Mouse (Mus musculus): Measurements from ENCODE around the gene Zfp280b.
A peak's percentile ranks its signal among the peaks of the same experiment; 100 is the strongest.
"Not testable (repeated sequence)": the region's sequence is repeated elsewhere in the genome, so short reads cannot be mapped to it uniquely, and the experiment has no call there.

Gene Zfp280b

DNA sequence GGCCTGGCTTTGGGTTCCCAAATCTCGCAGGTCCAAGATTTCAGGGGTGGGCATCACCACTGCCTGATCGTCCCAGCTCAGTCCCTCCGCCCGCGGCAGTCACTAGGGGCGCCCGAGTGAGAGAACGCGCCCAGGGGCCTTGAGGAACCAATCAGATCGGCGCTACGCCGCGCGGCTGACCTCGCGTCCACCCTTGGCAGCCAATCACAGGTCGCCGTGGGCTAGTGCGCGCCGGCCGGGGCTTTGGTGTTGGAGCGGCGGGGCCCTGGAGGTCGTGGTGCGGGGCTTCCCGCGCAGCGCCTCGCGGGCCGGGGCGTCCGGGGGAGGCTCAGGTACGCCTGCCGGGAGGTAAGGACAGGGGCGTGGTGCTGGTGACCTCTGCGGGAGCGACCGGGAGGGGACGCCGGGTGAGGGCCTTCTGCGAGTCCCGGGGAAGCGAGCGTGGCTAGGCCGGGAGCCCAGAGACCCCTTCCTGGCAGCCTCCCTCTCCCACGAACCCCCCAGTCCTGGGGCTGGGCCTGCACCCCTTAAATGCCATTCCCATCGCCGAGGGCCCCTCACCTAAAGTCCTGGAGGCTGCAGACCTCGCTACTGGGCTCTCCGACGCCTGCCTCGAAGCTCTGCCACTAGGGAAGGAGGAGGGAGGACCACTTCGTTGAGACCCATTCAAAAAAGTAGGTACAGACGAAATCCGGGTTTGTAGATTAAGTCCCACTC is at the start of gene Zfp280b:
Gene Zfp280b, plus strand, starts transcription at position 249 of the 717 bp plus-strand sequence.
- peak; percentile 87 for DNase-seq (ENCODE audit: low read depth)

GRCm38 (mm10) chr10:75990430-75991042 is 41.9 kb upstream of the Zfp280b start:
- DNase-seq (ENCODE audit: low read depth), result no peak

GRCm38 (mm10) chr10:75993616-75994240 is 38.7 kb upstream of the Zfp280b start:
- DNase-seq (ENCODE audit: low read depth), result no peak

GRCm38 (mm10) chr10:75994531-75995210 is 37.8 kb upstream of the Zfp280b start:
- not testable (repeated sequence) for DNase-seq (ENCODE audit: low read depth)

DNA sequence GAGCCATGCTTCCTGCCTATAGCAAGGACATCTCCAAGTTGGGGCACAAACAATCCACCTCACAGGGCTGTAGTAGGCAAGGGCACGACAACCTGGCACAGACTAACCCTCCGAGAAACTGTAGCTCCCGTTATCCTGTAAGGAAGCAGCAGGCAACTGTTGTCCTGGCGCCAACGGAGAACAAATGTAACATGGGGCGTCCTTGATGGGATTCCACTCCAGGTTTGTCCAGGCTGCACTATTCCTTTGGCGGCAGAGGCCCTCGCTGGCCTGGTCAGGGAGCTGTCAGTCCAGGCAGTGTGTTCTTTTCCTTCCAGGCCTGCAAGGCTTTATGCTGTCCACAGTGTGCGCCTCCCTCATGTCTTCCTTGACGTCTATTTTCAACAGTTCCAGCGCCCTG is 37.0 kb upstream of the Zfp280b start:
- DNase-seq (ENCODE audit: low read depth), result no peak

GRCm38 (mm10) chr10:75996315-75996714 is 36.1 kb upstream of the Zfp280b start:
- DNase-seq (ENCODE audit: low read depth), result no peak

DNA sequence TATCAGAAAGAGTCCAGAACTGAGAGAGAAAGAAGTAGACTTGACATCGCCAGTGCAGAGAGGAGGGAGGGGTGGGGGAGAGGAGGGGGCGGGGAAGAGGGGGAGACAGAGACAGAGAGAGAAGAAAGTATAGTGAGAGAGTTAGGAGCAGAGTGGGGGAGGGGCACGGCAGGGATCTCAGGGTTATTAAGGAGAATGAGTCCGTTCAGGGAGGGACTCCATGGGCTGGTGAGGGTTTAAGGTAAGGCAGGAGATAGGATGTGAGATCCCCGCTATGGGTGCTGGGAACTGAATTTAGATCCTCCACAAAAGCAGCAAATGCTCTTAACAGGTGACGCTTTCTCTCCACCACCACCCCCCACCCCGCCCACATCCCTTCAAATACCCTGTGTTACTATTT is 31.3 kb upstream of the Zfp280b start:
- DNase-seq (ENCODE audit: low read depth), result no peak

DNA sequence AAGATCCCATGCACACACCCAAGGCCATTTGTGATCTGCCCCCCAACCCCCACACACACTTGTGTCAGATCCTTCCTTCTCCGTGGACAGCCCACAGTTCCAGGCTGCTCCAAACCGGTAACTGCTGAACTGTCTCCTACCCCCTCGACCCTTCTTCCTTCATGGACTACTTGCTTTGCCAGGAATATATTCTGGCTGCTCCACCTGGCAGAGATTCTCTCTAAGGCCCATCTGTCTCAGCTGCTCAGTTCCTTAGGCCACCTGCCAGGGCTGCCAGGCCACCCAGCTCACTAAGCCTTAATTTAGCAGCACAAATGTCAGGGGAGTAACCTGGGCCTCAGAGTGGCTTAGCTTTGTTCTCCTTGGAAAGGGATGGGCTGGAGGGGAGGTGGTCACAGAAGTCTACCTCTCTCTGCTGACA is 30.3 kb upstream of the Zfp280b start:
- DNase-seq (ENCODE audit: low read depth), result no peak

- DNase-seq (ENCODE audit: low read depth), result no peak
Observed at GRCm38 (mm10) chr10:76002615-76003014, 29.8 kb upstream of the Zfp280b start.

GRCm38 (mm10) chr10:76003221-76003620 is 29.2 kb upstream of the Zfp280b start:
- no peak for DNase-seq (ENCODE audit: low read depth)

- no peak for DNase-seq (ENCODE audit: low read depth)
Observed at GRCm38 (mm10) chr10:76006385-76006784, 26.1 kb upstream of the Zfp280b start.

DNA sequence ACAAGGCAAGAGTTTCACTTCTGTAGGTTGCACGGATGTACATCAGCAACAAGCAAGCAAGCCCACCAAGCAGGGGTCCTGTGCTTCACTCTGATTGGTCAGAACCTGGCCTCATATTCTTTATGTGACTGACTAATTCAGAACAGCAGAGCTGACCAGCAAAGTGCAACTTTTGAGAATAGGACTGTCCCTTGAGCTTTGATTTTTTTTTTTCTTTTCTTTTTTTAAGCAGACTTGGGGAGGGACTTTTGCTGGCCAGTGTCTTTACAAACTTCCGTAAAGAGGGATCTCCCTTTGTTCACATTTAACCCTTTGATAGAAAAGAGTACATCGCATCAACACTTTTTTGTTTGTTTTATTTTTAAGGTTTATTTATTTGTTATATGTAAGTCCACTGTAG is 22.6 kb upstream of the Zfp280b start:
- no peak for DNase-seq (ENCODE audit: low read depth)

DNA sequence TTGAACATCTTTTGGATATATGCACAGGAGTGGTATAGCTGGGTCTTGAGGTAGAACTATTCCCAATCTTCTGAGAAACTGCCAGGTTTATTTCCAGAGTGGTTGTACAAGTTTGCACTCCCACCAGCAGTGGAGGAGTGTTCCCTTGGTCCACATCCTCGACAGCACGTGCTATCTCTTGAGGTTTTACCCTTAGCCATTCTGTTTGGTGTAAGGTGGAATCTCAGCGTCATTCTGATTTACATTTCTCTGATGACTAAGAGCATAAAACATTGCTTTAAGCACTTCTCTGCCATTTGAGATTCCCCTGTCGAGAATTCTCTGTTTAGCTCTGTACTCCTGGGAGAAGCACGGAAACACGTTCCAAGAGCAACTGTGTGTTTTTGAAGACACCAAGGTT is 19.5 kb upstream of the Zfp280b start:
- DNase-seq (ENCODE audit: low read depth), result no peak

- DNase-seq (ENCODE audit: low read depth), result no peak
Observed at GRCm38 (mm10) chr10:76016886-76017285, 15.6 kb upstream of the Zfp280b start.

GRCm38 (mm10) chr10:76021728-76022127 is 10.7 kb upstream of the Zfp280b start:
- DNase-seq (ENCODE audit: low read depth), result no peak

- no peak for DNase-seq (ENCODE audit: low read depth)
Observed at GRCm38 (mm10) chr10:76023921-76024320, 8.5 kb upstream of the Zfp280b start.

- no peak for DNase-seq (ENCODE audit: low read depth)
Observed at GRCm38 (mm10) chr10:76025470-76026190, 6.8 kb upstream of the Zfp280b start.

DNA sequence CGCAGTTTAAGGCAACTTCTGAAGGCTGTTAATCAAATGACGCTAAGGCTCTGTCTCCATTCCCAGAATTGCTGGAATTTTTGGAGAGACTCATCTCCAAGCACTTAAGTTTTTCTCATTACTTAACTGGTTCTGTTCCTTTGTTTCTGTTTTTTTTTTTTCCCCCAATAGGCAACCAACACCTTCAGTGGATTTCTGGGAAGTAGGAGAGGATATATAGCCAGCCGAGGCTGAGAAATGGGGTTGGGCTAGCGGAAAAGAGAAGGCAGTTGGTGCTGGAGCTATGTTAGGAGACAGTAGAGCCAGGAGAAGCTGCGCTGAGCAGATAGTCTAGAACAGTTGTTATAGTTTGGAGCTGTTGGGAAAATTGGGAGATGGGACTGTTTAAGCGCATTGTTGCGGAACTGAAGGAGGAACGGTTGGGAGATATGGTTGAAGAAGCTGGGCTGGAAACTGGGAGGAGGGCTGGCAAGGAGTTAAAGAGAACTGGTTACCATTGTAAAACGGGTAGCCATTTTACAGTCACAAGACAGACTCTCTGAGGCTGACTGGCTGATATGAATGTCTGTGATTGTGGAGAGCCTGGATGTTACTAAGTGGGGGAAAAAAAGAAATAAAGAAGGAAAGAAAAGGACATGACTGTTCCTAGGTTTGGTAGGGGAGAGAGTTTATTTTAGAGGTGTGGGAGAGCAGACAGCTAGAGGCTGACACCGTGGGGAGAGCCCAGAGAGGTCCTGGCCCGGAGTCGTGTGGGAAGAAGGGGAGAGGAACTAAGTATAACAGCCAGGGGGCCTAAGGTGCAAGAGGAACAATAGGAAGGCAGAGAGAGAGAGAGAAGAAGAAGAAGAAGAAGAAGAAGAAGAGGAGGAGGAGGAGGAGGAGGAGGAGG is 5.1 kb upstream of the Zfp280b start:
- no peak for DNase-seq (ENCODE audit: low read depth)

DNA sequence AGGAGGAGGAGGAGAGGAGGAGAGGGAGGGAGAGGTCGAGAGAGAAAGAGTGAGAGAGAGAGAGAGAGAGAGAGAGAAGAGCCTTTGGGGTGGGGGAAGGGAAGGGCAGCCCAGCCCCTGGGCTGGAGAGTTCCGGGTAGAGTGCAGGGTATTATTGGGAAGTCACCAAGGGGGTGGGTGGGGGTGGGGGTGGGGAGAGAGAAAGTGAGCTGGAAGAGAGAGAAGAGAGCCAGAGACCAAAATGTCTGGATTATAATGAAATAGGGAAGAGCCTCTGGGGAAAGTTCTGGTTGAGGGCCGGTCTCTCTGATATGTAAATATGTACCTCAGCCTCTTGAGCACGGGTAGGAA is 4.5 kb upstream of the Zfp280b start:
- no peak for DNase-seq (ENCODE audit: low read depth)

DNA sequence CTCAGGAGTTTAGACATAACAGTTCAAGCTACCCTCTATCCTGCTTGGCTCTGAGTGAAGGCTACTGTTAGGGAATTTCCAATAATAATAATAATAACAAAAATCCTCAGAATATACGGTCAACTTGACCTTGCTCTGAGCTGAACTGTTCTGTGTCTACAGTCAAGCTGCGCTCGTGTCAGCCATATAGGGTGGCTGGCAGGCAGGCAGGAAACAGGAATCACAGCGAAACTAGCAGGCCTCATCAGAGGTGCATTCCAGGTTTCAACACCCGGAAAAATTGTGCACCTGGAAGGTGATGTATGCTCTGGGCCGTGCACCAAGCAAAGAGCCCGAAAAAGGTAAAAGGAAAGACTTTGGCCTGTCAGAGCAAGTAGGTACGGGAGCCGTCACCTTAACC is 4.1 kb upstream of the Zfp280b start:
- no peak for DNase-seq (ENCODE audit: low read depth)

DNA sequence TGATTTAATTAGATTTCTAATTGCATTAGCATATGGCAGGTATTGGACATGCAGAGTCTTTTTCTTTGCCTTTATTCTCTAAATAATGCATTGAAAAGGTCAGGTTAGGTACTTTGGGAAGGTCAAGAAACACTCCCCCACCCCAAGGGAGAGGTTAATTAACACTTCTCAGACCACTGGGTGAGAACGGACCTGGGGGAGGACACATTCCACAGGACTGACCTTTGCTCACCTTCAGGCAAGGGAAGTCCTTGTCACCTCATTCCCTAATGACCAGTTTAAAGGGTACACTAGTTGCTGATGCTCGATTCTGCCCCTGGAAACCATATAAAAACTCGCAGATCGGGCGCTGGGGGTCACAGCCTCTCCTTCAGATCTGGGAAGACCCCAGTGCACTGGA is 3.2 kb upstream of the Zfp280b start:
- no peak for DNase-seq (ENCODE audit: low read depth)

Measured in c-Kit-positive CD71-negative TER-119-negative erythroid progenitor cells, embryonic 14.5 days (primary cell).